Mouse (Mus musculus) limb, embryonic 11.5 days (tissue): ENCODE data around the gene Cblb. TPM values are rescaled to one million over a fixed set of nuclear protein-coding genes. Genes with fewer than 3 reads are reported as not detected.
A peak's percentile ranks its signal among the peaks of the same experiment; 100 is the strongest.

Experiments used
- ATAC-seq: fragments of 200-750 bp; cut with Nextera tagmentation; 2 replicates; pipeline ENCODE4 v1.8.0; 2017; ENCODE audit warnings: low read depth; ENCODE audit not compliant: insufficient number of reproducible peaks, low FRiP score, low TSS enrichment
- DNase-seq: peaks from one replicate; pipeline ENCODE4 v3.0.0-alpha.2; 2015; ENCODE audit warnings: low spot score
- H3K27ac ChIP-seq: fragments of 300-500 bp; sonication (generic); replicated peaks from 2 replicates; pipeline ENCODE4 v1.5.1; 2014; ENCODE audit warnings: low read depth, mild to moderate bottlenecking, low read length
- H3K27me3 ChIP-seq: fragments of 300-500 bp; sonication (generic); 2 replicates; pipeline ENCODE4 v1.6.1; 2014; ENCODE audit warnings: mild to moderate bottlenecking, low read length, mixed read lengths; ENCODE audit not compliant: control insufficient read depth, insufficient read depth
- H3K36me3 ChIP-seq: fragments of 300-500 bp; sonication (generic); 2 replicates; pipeline ENCODE4 v1.6.1; 2014; ENCODE audit warnings: mild to moderate bottlenecking, low read length, moderate library complexity, mixed read lengths; ENCODE audit not compliant: control insufficient read depth, insufficient read depth
- H3K4me1 ChIP-seq: fragments of 300-500 bp; sonication (generic); 2 replicates; pipeline ENCODE4 v1.6.1; 2014; ENCODE audit warnings: low read length, mixed read lengths; ENCODE audit not compliant: control insufficient read depth, insufficient read depth
- H3K4me2 ChIP-seq: fragments of 300-500 bp; sonication (generic); 2 replicates; pipeline ENCODE4 v1.6.1; 2014; ENCODE audit warnings: low read depth, mild to moderate bottlenecking, moderate library complexity; ENCODE audit not compliant: severe bottlenecking
- H3K4me3 ChIP-seq: fragments of 300-500 bp; sonication (generic); 2 replicates; pipeline ENCODE4 v1.5.1; 2014; ENCODE audit warnings: low read depth, low read length
- H3K9ac ChIP-seq: fragments of 300-500 bp; sonication (generic); 2 replicates; pipeline ENCODE4 v1.6.1; 2014; ENCODE audit warnings: mild to moderate bottlenecking, low read length
- H3K9me3 ChIP-seq: fragments of 300-500 bp; sonication (generic); 2 replicates; pipeline ENCODE4 v1.6.1; 2016; ENCODE audit warnings: low read length; ENCODE audit not compliant: control insufficient read depth
- WGBS: fragments of 180-500 bp; shearing (Covaris S2); extraction: QIAGEN DNeasy Blood & Tissue Kit; methylation state at CpG from one replicate; pipeline ENCODE4 v1.1.7; 2014; 5-methylcytosine and 5-hydroxymethylcytosine counted together
- polyA plus RNA-seq: library from polyadenylated mRNA; unstranded; fragments of >200 nt; fragmentation: Nextera tagmentation; extraction: Ambion mirVana; gene quantifications from 2 replicates; pipeline ENCODE4 v1.2.1, GENCODE M21; 2014

Cblb gene
- polyA plus RNA-seq, 1 experiment from 2014 or later: 33.1 TPM

- Histone ChIP-seq H3K36me3 (no peaks in the 10 kb centered on the region), H3K27ac (no peak overlapping the region), H3K9me3 (no peaks in the 10 kb centered on the region), H3K27me3 (no peaks in the 10 kb centered on the region), H3K4me3 (no peak overlapping the region), H3K4me1 (no peaks in the 10 kb centered on the region), H3K9ac (no peak overlapping the region), H3K4me2 (no peak overlapping the region)
- DNase-seq: no peak
- ATAC-seq: no peak
- WGBS: 82% methylated on average over 4 of the region's 4 CpGs
Observed at GRCm38 (mm10) chr16:52222896-52223295, 191.9 kb downstream of the Cblb start.

GRCm38 (mm10) chr16:52229446-52229845 is 198.4 kb downstream of the Cblb start:
- Histone ChIP-seq H3K9ac (no peak overlapping the region), H3K4me2 (no peak overlapping the region), H3K4me3 (no peak overlapping the region), H3K36me3 (no peaks in the 10 kb centered on the region), H3K4me1 (no peaks in the 10 kb centered on the region), H3K9me3 (no peaks in the 10 kb centered on the region), H3K27ac (no peak overlapping the region), H3K27me3 (no peaks in the 10 kb centered on the region)
- 70% methylated on average over 7 of the region's 7 CpGs for WGBS
- ATAC-seq (no peak), DNase-seq (no peak)

- no peak overlapping the region for H3K4me3 ChIP-seq
- no peaks in the 10 kb centered on the region for H3K36me3 ChIP-seq
- H3K27ac ChIP-seq: no peak overlapping the region
- no peaks in the 10 kb centered on the region for H3K9me3 ChIP-seq
- H3K9ac ChIP-seq: no peak overlapping the region
- H3K27me3 ChIP-seq: no peaks in the 10 kb centered on the region
- 70% methylated on average over 2 of the region's 2 CpGs for WGBS
- no peak overlapping the region for H3K4me2 ChIP-seq
- no peak for ATAC-seq
- DNase-seq: no peak
- H3K4me1 ChIP-seq: no peaks in the 10 kb centered on the region
Observed at GRCm38 (mm10) chr16:52229930-52230329, 198.9 kb downstream of the Cblb start.

- no peaks in the 10 kb centered on the region for H3K4me1 ChIP-seq
- 6% methylated on average over 2 of the region's 2 CpGs for WGBS
- no peak overlapping the region for H3K27ac ChIP-seq
- H3K4me3 ChIP-seq: no peak overlapping the region
- H3K9me3 ChIP-seq: no peaks in the 10 kb centered on the region
- no peaks in the 10 kb centered on the region for H3K36me3 ChIP-seq
- DNase-seq: peak; percentile 54
- ATAC-seq: peak; percentile 82; the same call in 1 of the 2 replicates
- no peak overlapping the region for H3K4me2 ChIP-seq
- H3K9ac ChIP-seq: no peak overlapping the region
- no peaks in the 10 kb centered on the region for H3K27me3 ChIP-seq
Observed at GRCm38 (mm10) chr16:52242144-52242543, 211.1 kb downstream of the Cblb start.

DNA sequence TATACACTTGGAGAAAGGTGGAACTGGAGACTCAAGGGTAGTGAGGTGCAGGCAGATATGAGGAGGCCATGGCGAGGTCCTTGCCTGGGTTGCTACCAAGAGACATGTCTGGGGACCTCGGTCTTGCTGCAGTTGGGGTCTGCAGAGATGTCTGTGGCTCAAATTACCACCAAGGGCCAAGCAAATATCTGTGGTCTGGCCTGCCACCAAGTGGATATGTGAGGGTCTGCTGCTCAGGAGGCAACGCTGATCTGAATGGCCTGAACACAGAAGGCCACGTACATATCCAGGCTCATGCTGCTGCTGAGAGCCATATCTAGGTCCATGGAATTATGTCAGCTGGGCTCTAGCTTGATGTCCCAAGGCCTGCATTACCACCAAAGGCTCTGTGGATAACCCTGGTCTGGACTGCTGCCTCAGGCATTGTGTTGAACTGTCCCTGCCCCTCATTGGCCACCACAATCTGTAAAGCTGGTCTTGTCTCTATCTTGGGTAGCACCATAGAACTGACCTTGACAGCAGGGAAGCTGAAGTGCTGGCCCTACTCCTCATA is 212.5 kb downstream of the Cblb start:
- no peak overlapping the region for H3K4me3 ChIP-seq

DNA sequence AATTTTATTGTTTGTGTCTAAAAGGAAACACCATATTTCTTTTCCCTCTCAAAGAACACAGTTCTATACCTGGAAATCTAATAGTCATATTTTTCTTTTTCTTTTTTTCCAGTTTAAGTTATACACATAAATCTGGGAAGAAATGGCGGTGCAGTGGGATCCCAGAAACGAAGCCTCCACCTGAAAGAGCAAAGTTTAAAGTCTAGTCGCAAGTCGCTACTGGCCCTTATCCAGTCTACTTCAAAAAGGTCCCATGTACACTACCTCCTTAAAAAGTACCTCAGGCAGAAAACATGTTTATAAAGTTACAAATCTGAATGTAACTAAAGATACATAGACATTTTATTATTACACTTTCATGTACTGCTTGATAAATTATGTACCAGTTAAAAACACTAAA is 219.2 kb downstream of the Cblb start:
- H3K4me3 ChIP-seq: no peak overlapping the region
- no peaks in the 10 kb centered on the region for H3K4me1 ChIP-seq
- no peaks in the 10 kb centered on the region for H3K36me3 ChIP-seq
- 86% methylated on average over 4 of the region's 4 CpGs for WGBS
- DNase-seq (no peak), ATAC-seq (no peak)
- no peak overlapping the region for H3K9ac ChIP-seq
- H3K9me3 ChIP-seq: no peaks in the 10 kb centered on the region
- H3K27me3 ChIP-seq: no peaks in the 10 kb centered on the region
- no peak overlapping the region for H3K27ac ChIP-seq
- no peak overlapping the region for H3K4me2 ChIP-seq

More for the DNA sequence above, 212.5 kb downstream of the Cblb start:
- peak; percentile 40 for DNase-seq
- 83% methylated on average over 4 of the region's 4 CpGs for WGBS
- Histone ChIP-seq H3K4me1 (no peaks in the 10 kb centered on the region), H3K36me3 (no peaks in the 10 kb centered on the region), H3K9ac (no peak overlapping the region), H3K9me3 (no peaks in the 10 kb centered on the region), H3K27ac (no peak overlapping the region), H3K4me2 (no peak overlapping the region), H3K27me3 (no peaks in the 10 kb centered on the region)
- peak; percentile 45; the same call in 1 of the 2 replicates for ATAC-seq

GRCm38 (mm10) chr16:52250935-52251334 is 219.9 kb downstream of the Cblb start:
- H3K9me3 ChIP-seq: no peaks in the 10 kb centered on the region
- H3K36me3 ChIP-seq: no peaks in the 10 kb centered on the region
- H3K4me2 ChIP-seq: no peak overlapping the region
- H3K4me1 ChIP-seq: no peaks in the 10 kb centered on the region
- no peak overlapping the region for H3K27ac ChIP-seq
- no peak for ATAC-seq
- no peak for DNase-seq
- no peak overlapping the region for H3K9ac ChIP-seq
- H3K27me3 ChIP-seq: no peaks in the 10 kb centered on the region
- H3K4me3 ChIP-seq: no peak overlapping the region
- 89% methylated on average over 4 of the region's 4 CpGs for WGBS
